Mouse (Mus musculus): ENCODE measurements around the gene Olfr584. TPM values are rescaled to one million over a fixed set of nuclear protein-coding genes. Genes with fewer than 3 reads are reported as not detected.

Gene Olfr584
- total RNA-seq (2021): not detected
- long read RNA-seq, experiment 1: 0 reads
- long read RNA-seq, experiment 2: 0 reads

- DNase-seq: no peak
These were observed at the start of gene Olfr584 for GRCm38 (mm10) chr7:103081585-103081984. Gene Olfr584 (plus strand): TSS chr7:103081885.

DNA sequence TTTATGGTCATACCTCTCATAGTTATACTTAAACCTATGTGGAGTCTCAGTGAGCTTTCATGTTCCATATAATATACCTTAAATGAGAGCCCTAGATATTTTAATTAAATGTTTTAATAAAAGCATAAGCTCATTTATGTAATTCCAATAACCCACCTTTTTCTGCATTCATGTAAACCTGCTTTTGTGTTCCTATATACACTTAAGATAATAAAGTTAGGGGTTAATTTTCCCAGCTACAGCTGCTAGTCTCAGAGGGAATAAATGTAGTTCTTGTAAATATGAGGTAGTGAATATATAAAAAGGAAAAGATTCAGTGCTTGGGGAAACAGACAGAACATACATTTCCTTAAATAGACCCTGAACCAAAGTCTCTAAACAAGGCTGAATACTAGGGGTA, 44.0 kb upstream of the Olfr584 start, which contains the start of gene Olfr582:
Olfr582 (plus strand) TSS at position 301 of the 400 bp plus-strand sequence.
- DNase-seq: no peak

- DNase-seq: no peak
These were observed 30.7 kb upstream of the Olfr584 start, which contains the start of gene Olfr583 for GRCm38 (mm10) chr7:103051000-103051399. Gene Olfr583 (plus strand): TSS chr7:103051300.

- DNase-seq: no peak
These were observed 15.7 kb downstream of the Olfr584 start, which contains the start of gene Olfr585 for GRCm38 (mm10) chr7:103097420-103097819. Gene Olfr585 (plus strand): TSS chr7:103097720.

DNA sequence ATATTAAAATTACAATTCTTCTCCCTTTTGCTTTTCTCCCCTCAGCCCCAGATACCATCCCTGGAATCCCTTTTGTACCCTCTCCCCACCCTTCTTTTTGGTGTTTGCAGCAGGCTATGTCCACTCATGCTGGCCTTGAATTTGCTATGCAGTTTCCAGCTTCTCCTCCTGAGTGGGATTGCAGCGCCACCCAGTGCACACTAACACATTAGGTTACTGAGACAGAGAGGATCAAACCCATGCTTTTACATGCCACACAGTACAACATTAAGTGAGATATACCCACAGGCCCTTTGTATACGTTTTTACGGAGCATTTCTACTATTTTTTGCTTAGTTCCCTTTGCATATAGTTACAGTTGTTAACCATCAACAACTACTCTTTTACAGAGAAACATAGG, 37.7 kb downstream of the Olfr584 start:
- DNase-seq: no peak

GRCm38 (mm10) chr7:103125538-103125937, 43.9 kb downstream of the Olfr584 start, which contains the start of gene Olfr586:
Gene Olfr586 (minus strand): TSS chr7:103125638.
- DNase-seq: no peak

Other genes with a start within 250 kb of the Olfr584 start
- not detected for gene Olfr566, start 223.1 kb upstream of the Olfr584 start, total RNA-seq (2021)
- gene Olfr568, start 204.8 kb upstream of the Olfr584 start, total RNA-seq (2021): not detected
- gene Olfr569, start 191.0 kb upstream of the Olfr584 start, total RNA-seq (2021): not detected
- not detected for gene Olfr570, start 187.3 kb upstream of the Olfr584 start, total RNA-seq (2021)
- not detected for gene Olfr571, start 164.3 kb upstream of the Olfr584 start, total RNA-seq (2021)
- gene Olfr572, start 157.5 kb upstream of the Olfr584 start, total RNA-seq (2021): not detected
- gene Olfr573-ps1, start 139.3 kb upstream of the Olfr584 start, total RNA-seq (2021): not detected
- gene Olfr574, start 133.4 kb upstream of the Olfr584 start, total RNA-seq (2021): not detected
- gene Olfr575, start 123.1 kb upstream of the Olfr584 start, total RNA-seq (2021): not detected
- not detected for gene Olfr576, start 119.2 kb upstream of the Olfr584 start, total RNA-seq (2021)
- gene Olfr577, start 105.9 kb upstream of the Olfr584 start, total RNA-seq (2021): not detected
- not detected for gene Olfr578, start 92.6 kb upstream of the Olfr584 start, total RNA-seq (2021)
- gene Olfr582, start 43.9 kb upstream of the Olfr584 start, total RNA-seq (2021): not detected
- gene Olfr583, start 30.6 kb upstream of the Olfr584 start, total RNA-seq (2021): not detected
- not detected for gene Olfr585, start 15.8 kb downstream of the Olfr584 start, total RNA-seq (2021)
- not detected for gene Olfr586, start 43.8 kb downstream of the Olfr584 start, total RNA-seq (2021)
- not detected for gene Olfr588-ps1, start 59.0 kb downstream of the Olfr584 start, total RNA-seq (2021)
- gene Olfr589, start 74.5 kb downstream of the Olfr584 start, total RNA-seq (2021): not detected
- not detected for gene Olfr591, start 96.5 kb downstream of the Olfr584 start, total RNA-seq (2021)
- not detected for gene Olfr592, start 102.9 kb downstream of the Olfr584 start, total RNA-seq (2021)
- gene Olfr593, start 130.0 kb downstream of the Olfr584 start, total RNA-seq (2021): not detected
- not detected for gene Olfr594, start 135.1 kb downstream of the Olfr584 start, total RNA-seq (2021)
- gene Usp17ld, start 170.6 kb downstream of the Olfr584 start, total RNA-seq (2021): not detected
- gene Olfr596, start 223.8 kb downstream of the Olfr584 start, total RNA-seq (2021): not detected
- not detected for gene Olfr597, start 234.4 kb downstream of the Olfr584 start, total RNA-seq (2021)
- not detected for gene Olfr598, start 241.7 kb downstream of the Olfr584 start, total RNA-seq (2021)